Mouse (Mus musculus) heart, postnatal 36 days (tissue): ENCODE results near the gene Zfp292. TPM values are rescaled to one million over a fixed set of nuclear protein-coding genes. Genes with fewer than 3 reads are reported as not detected.

ENCODE experiments used
- DNase-seq, 2 experiments: peaks; one replicate each; pipeline ENCODE4 v3.0.0; 2021 to 2022
- intact Hi-C: fragments of 180-260 bp; cut with DNase I; formaldehyde crosslinking; loops from one replicate; pipeline ENCODE4 v1.15.1; 2025
- total RNA-seq, 2 experiments: library from RNA; stranded (reverse); gene quantifications; 2 replicates each; pipeline ENCODE4 v1.2.3; 2021

Zfp292 gene
- total RNA-seq, 2 experiments from 2014 or later: 15.6 to 15.7 TPM

- no peak for DNase-seq
- intact Hi-C loops: no loop called here
These were observed 62.9 kb downstream of the Zfp292 start for GRCm38 (mm10) chr4:34819904-34820303.

DNA sequence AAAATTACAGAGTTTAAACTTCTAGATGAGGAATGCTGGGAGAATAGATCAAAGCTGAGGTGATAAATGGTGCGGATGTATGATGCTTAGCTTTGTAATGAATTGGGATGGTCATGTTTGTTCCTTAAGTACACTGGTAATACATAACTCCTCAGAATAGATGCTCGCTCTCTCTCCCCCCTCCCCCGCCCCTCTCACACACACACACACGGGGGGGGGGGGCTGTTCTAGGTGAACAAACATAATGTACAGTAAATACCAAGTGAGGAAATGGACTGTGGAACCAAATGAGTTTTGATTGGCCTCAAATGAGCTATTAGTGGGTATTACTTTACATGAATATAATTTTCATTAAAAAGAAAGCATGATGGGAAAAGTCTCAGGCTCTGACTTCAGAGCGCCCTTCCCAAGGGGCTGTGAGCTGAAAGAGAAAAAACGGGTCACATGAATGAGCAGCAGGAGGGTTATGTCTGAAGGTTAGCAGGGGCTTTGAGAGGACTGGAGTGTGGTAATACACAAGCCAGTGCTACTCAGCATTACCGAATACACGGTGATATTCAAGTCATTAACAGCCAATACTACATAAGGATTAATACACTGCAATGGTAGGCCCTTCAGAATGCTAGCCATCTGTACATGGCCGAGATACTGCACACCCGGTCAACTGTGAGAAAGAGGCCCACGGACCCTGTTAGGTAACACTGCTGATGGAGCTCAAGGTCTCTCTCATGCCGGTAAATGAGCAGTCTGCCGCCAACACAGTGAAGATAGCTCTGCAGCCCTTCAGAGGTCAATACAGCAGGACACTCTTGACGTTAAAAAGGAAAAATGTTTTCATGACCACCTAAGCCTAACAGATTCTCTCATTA, 81.4 kb downstream of the Zfp292 start:
- intact Hi-C loops: no loop called here
- DNase-seq: no peak

DNA sequence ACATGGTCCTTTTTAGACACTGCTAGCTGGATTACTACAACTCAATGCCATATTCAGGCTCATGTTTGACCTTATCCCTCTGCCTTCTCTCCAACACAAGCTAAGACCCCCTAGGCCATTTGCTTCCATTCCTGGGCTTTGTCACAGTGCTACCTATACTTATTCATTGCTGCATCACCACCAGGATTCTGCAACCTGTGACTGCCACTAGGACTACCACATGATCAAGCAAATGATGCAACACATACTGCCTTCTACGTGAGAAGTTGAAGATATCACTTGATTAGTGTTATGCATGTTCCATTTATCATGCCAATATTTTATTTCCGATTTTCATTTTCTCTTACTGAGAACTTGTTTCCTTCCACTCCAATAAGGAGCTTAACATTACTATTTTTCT, 84.8 kb downstream of the Zfp292 start:
- intact Hi-C loops: no loop called here
- DNase-seq: no peak

DNA sequence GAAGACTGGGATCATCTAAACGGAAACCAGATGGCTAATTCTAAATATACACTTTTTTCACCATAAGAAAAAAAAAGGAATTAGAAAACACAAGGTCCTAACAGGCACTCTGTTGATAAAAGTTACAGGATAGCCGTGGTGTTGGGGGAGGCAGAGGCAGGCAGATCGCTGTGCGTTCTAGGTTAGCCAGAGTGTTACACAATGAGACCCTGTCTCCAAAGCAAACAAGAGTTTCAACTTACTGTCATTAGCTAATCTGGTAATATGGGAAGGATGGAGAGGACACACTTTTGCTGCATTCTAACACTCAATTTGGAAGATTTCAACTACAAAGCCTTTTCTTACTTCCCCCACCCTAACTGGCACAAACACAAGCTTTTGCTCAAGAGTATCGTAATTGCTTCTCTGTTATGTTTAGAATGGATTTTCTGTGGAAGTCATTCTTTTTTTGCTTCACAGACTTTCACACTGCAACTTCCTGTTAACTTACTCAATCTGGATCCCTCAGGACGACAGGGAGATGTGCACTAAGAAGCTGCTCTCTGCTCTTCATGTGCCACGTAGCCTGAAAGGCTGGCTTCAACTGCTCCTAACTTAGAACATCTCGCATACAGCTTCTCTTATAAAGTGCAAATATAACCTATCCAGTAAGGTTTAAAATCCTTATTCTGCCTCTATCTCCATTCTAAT, 85.3 kb downstream of the Zfp292 start:
- DNase-seq: no peak
- intact Hi-C loops: no loop called here

DNA sequence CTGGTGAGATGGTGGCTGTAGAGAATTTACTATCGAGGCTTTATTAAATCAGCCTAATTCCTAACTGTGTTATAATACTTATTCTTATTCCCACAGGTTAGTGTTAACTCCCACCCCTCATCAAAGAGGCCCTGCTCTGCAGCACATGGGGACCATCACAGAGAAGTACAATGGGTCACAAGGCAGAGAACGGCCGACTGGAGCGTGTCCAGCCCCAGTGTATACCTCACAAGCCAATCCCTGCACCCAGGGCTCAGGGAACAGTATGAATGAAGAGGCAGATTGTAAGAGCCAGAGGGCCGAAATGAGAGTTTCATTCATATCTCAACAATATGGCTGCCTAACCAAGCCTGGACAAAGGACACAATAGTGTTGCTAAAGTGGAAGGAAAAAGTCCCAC, 86.5 kb downstream of the Zfp292 start:
- intact Hi-C loops: no loop called here
- no peak for DNase-seq

GRCm38 (mm10) chr4:34786476-34786875, 96.3 kb downstream of the Zfp292 start:
- intact Hi-C loops: no loop called here
- DNase-seq: no peak

DNA sequence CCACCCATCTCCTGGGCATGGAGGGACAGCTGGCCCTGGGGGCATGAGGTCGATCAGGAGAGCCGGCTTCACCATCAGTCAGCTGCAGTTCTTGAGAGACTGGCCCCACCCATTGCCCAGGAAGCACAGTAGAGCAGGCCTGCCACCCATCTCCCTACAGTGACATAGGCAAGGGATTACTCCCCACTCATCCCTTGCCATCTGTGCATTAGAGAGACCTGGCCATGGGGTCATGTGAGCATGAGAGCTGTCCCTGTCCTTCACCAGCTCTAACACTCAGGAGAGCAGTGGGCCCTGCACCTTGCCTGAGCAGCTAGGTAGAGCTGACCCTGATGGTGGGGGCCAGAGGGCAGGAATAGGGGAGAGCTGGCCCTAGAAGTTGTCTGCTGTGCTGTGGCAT, 97.1 kb downstream of the Zfp292 start:
- intact Hi-C loops: loop anchor here (2.0 kb wide), 1 partner anchor 135 kb away; no protein-coding TSS in a partner anchor
- no peak for DNase-seq

GRCm38 (mm10) chr4:34784865-34785264, 97.9 kb downstream of the Zfp292 start:
- intact Hi-C loops: loop anchor here (2.0 kb wide), 1 partner anchor 136 kb away; no protein-coding TSS in a partner anchor
- DNase-seq: no peak

DNA sequence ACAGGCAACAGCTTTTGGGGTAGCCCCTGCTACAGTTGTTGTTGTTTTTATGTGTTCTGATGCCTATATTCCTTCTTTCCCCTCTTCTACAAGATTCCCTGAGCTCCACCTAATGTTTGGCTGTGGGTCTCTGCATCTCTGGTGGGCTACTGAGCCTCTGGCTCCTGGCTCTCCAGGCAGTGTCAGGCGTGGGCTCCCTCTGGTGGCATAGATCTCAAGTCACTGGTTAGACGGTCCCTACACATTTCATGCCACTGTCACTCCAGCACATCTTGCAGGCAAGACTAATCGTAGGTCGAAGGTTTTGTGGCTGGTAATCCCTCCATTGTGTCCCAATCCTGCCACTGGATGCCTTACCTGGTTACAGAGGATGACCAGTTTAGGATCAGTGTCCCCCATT, 100.0 kb downstream of the Zfp292 start:
- DNase-seq: no peak
- intact Hi-C loops: no loop called here

DNA sequence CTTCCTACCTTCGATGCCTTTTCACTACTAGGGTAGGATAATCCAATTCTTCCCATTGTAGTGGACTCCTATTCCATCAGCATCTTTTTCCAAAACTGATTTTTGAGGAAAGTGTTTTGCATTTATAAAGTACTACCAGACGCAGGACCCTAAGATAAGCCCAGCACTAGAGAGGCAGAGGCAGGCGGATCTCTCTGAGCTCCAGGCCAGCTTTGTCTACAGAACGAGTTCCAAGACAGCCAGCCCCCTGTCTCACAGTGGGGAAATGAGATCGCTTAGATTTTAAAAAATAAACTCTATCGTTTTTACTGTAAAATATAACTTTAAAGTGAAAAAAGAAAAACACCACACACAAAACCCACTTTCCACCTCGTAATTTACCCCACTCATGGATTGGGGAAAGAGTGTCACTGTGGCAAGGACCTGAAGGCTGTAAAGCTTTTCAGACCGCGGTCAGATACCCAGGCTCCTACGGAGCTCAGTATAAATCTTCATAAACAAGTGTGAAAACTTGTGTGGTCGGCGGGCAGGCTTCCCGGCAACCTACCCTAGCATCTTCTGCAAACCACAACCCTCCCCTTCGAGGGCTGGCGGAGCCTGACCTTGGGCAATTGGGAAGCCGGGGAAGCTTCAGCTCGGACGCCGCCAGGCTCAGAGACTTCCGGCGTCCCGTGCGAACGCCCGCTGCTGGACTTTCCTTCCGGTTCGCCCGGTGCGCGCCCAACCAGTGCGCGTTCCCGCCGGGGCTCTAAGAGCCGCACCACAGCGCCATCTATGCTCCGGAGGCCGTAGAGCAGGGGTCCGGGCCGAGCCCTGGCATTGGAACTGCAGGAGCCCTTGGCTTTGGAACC, 104.9 kb downstream of the Zfp292 start, which contains the start of gene Smim8:
Smim8 (minus strand) TSS at position 747 of the 851 bp plus-strand sequence.
- DNase-seq: peak; percentile 94 to 97
- intact Hi-C loops: loop anchor here (1.0 to 10.0 kb wide), 4 partner anchors 41 to 223 kb away; partner anchors contain the start of genes Akirin2, Slc35a1 and Zfp292

- intact Hi-C loops: loop anchor here (10.0 kb wide), 1 partner anchor 217 kb away; the partner anchor contains the start of gene Akirin2
- DNase-seq: no peak
These were observed 110.9 kb downstream of the Zfp292 start for GRCm38 (mm10) chr4:34771652-34772371.

DNA sequence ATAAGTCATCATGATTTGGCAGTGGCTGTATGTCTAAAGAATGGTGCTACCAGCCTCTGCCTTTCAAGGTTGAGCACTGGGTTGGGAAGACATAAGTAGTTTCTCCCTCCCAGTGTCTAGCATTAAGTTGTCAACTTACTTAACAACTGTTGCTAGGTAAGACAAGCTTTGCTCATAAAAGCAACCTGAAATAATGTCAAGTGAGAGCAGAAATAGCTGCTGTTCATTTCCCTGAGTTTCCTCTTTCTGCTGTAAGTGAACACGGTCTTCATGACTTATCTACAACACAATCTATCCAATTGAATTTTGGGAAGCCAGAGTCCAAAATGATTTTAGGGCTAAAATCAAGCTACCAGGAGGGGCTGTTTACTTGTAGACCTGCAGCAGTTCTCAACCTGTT, 126.6 kb downstream of the Zfp292 start, which contains the start of gene Gm136:
Gm136 (minus strand) TSS at position 101 of the 400 bp plus-strand sequence.
- no peak for DNase-seq
- intact Hi-C loops: no loop called here

Other genes with a start within 250 kb of the Zfp292 start
- 10 to 100 TPM; 13.0 to 14.2 TPM for gene Slc35a1, start 195.5 kb downstream of the Zfp292 start, total RNA-seq
- gene Cfap206, start 152.8 kb downstream of the Zfp292 start, total RNA-seq: under 1 TPM in 1 of 2 experiments, not detected in 1; 0.19 TPM
- not detected for gene Gm136, start 126.7 kb downstream of the Zfp292 start, total RNA-seq
- gene Smim8, start 104.5 kb downstream of the Zfp292 start, total RNA-seq: 10 to 100 TPM; 61.3 to 62.0 TPM
- gene Cga, start 10.8 kb upstream of the Zfp292 start, total RNA-seq: not detected